Mouse (Mus musculus): ENCODE results near the gene Evi2.

Evi2 gene

DNA sequence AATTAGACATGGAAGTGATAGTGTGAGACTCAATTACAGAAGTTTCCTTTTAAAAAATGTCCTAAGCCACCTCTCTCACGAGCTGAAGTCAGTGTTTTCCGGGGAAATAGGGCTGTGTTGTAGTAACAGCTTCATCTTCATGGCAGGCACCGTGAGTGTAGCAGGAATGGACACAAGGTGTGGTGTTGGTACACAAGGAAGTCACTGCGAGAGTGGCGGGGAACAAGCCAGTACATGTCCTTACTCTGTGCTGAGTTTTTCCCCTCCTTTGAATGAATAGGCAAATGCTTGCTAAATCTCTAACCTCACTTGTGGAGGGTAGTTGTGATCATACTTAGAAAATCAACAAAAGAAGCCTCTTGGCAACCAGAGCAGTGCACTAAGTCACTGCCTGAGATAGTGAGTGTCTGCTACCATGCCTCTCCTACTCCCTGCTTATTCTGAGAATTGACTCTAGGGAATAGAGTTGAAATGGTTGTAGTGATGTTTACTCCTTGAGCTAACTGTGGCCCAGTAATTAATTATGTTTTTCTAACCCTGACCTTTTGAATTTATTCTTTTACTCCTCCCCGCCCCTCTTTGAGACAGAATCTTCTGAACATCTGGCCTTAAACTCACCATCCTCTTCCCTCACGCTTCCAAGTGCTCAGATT, 46.4 kb downstream of the Evi2 start:
- in situ Hi-C loops (cut with MboI; ENCODE audit: low pct_unique_long_range_greater_than_20kb in 1 of 2, low sequenced_read_pairs in 2 of 2, unreplicated experiment in 1 of 2) = no loop called here

- in situ Hi-C loops (cut with MboI; ENCODE audit: low pct_unique_long_range_greater_than_20kb in 1 of 2, low sequenced_read_pairs in 2 of 2, unreplicated experiment in 1 of 2) = no loop called here
Observed at GRCm38 (mm10) chr11:79483392-79483791, 47.0 kb downstream of the Evi2 start.

DNA sequence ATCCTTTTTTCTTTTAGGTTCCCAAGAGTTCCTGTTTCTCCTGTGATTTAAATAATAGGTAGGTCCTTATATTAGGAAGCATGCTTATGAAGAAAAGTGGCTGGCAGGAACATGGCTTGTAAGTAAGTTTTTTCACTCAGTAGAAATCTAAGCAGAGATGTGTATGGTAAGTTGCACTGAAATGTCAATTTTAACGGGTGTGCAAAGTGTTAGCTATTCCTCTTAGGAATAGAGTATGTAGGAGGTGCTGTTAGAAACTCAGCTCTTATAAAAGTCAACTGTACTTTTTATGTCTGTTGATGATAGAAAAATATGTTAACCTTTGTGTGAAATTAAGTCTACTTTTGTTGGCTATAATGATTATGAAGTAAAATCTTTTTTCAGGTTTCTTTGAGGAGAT, 62.3 kb downstream of the Evi2 start:
- in situ Hi-C loops (cut with MboI; ENCODE audit: low pct_unique_long_range_greater_than_20kb in 1 of 2, low sequenced_read_pairs in 2 of 2, unreplicated experiment in 1 of 2) = no loop called here

Measured in mouse embryonic stem cell (cell line).